Mouse (Mus musculus) bone marrow macrophage, adult 2 months (primary cell): ENCODE measurements at regions not wholly inside any gene's neighbourhood (a gene's known extent, or its start where the extent isn't known, plus 50 kb on each side); places are given as distances from the start of the nearest gene placed in this dataset.

ENCODE experiments used
- H3K27ac ChIP-seq: 2 replicates; pipeline ENCODE4 v1.5.1; 2012; ENCODE audit warnings: low read depth, low read length; ENCODE audit not compliant: insufficient read depth
- H3K4me1 ChIP-seq: 2 replicates; pipeline ENCODE4 v1.6.1; 2012; ENCODE audit warnings: low read length; ENCODE audit not compliant: control insufficient read depth, insufficient read depth
- H3K4me3 ChIP-seq: 2 replicates; pipeline ENCODE4 v1.5.1; 2012; ENCODE audit warnings: mild to moderate bottlenecking, low read length, moderate library complexity; ENCODE audit not compliant: insufficient read depth
- CTCF ChIP-seq: IDR thresholded peaks from 2 replicates; pipeline ENCODE4 v1.5.1; 2012; ENCODE audit warnings: low read depth, mild to moderate bottlenecking, low read length, moderate library complexity
- POLR2A ChIP-seq: IDR thresholded peaks from 2 replicates; pipeline ENCODE4 v1.6.1; 2012; ENCODE audit warnings: mild to moderate bottlenecking, low read depth, low read length, borderline replicate concordance

DNA sequence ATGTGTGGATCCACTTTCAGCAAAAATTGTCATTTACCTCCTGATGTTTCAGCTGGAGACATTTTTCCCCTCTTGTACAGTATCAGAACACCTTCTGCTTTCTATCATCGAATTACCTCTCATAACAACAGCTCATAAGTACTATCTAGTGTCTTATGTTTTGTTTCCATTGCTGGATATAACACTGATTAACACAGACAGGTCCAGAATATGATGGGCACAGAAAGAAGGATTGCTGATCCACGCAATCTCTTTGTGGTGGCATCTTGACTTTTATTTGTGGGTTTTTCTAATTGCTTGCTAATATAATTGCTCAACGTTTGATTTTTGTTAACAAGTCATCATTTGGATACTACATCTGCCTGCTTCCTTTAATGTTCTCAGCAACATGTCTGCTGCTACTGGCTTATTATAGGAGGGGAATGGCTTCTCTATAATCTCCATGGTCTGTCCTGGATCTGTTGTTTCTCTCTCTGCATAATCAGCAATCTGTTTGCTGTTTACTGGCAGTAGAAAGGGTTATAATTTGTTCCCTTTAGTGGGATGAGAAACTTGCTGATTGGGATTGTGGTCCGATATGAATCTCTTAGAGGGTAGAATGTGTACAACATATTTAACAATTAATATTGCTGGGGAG is 320.2 kb upstream of the 2610001J05Rik start:
- no peak for TF ChIP-seq CTCF
- TF ChIP-seq POLR2A: no peak
- Histone ChIP-seq H3K4me1 (no peaks in the 10 kb centered on the region), H3K4me3 (no peak overlapping the region), H3K27ac (no peak overlapping the region)

DNA sequence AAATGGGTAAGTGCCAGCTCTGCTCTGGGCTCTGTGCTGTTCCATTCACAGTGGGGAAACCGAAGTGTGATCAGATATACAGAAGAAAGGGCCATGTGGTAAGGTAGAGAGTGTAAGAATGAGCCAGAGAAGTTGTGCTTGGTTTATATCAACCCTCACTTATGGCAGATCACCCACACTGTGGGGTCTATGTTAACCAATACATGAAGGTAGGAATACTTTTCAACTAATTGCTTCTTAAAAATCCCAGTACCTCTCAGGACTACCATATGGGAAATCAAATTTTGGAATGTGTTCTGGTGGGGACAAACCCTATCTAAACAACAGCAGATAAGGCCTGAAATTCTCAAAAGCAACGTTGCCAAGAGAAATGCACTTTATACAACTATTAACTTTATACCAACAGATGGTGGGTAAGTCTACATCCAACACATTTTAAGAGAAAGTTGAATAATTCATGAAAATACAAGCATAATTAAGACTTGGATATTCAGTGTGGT is 314.7 kb upstream of the 2610001J05Rik start:
- H3K27ac ChIP-seq: no peak overlapping the region
- TF ChIP-seq POLR2A: no peak
- no peak for TF ChIP-seq CTCF

DNA sequence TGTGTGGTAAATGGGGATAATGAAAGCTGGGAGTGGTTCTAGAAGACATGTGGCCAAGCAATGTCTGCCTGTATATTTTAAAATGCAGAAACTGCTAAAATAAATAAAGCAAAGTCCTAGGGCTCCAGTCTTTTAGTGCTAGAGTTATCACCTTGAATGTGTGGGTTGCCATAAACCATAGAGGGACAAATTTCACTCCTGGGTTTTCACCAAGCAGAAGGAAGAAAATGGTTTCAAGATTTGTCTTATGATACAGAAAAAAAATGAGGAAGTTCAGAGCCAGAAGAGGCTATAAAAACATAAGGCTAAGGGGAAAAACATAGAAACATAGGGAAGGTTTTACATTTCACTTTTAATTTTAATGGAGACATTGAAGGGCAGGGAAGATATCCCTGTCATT is 276.1 kb upstream of the 2610001J05Rik start:
- TF ChIP-seq POLR2A (no peak), CTCF (no peak)
- Histone ChIP-seq H3K4me1 (peaks cover 8% of the 10 kb centered on the region), H3K27ac (peak overlapping the region; percentile 58), H3K4me3 (no peak overlapping the region)

More for the DNA sequence above, 314.7 kb upstream of the 2610001J05Rik start:
- Histone ChIP-seq H3K4me3 (no peak overlapping the region), H3K4me1 (no peaks in the 10 kb centered on the region)

DNA sequence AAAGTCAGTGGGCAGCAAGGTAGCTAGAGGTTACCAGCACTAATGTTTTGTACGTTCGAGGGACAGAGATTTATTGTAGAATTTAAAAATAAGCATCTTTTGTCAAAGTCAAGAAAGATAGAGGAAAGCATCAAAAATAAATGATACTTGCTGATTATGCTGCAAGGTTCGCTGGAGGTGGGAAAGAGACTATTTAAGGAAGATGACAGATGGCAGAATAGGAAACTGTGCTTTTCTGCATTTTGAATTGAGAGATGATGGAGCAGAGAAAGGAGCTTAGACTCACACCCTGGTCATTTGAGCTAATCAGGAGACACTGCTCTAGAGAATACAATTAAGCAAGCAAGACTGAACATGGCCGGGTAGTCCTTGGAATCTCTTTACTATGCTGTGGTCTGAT is 275.1 kb upstream of the 2610001J05Rik start:
- Histone ChIP-seq H3K27ac (no peak overlapping the region), H3K4me1 (peaks cover 8% of the 10 kb centered on the region), H3K4me3 (no peak overlapping the region)
- TF ChIP-seq CTCF: no peak

DNA sequence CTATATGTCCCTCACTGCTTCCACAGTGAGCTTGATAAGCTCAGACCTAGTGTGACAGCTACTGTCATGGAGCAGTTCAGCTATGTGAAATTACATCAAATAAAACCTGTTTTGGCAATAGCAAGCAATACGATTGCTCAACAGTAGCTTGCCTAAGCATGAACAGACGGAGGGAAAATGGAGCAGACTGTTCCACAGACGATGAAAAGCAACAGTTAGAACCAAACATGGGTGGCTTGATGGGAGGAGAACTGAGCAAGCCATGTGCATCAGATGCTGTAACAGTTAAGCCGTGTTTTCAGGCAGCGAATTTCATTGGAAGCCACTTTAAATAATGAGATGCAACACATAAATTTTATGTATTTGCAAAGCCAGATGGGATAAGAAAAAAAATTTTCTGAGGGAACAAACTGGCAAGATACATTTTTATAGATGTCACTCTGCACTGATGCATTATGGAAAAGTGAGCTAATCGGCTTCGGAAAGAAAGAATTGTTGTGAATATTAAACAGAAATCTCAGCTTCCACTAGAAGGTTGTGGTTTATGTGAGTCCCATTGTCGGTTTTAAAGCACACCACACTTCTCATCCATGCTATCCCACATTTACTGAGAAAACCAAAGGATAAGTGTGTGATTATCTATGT is 270.9 kb upstream of the 2610001J05Rik start:
- no peak for TF ChIP-seq POLR2A
- no peak for TF ChIP-seq CTCF
- Histone ChIP-seq H3K27ac (no peak overlapping the region), H3K4me3 (no peak overlapping the region), H3K4me1 (peaks cover 2% of the 10 kb centered on the region; the same call in 1 of the 2 replicates)

DNA sequence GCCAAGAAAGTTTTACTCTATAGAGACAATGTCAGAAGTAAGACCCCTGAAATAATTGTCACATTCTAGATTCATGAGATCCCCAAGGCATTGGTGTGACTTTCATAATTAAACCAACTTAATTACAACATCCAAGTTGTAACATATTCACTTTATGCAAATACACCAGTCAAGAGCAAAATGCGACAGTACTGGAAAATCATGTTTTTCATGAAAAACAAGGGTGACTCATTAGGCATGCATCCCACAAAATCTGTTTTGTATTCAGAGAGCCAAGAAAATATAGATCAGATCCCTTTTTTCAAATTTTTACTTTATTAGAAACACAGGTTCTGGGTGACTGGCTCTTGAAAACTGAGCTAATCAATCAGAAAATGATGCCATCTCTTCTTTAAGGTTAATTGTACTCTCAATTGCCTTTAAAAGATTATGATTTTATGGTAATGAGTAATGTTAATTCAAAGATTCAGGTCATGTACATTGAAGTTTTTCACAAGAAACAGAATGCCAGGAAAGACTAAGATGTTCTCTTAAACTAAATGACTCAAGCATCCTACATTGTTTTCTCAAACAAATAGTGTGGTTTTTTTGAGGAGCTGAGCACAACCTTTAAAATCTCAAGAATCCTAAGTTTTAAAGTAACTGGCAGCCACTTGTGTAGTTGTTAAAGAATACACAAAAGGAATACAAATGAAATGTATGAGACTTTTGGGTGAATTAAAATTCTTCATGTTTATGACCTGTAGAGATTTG is 259.2 kb upstream of the 2610001J05Rik start:
- Histone ChIP-seq H3K4me1 (no peaks in the 10 kb centered on the region), H3K4me3 (no peak overlapping the region), H3K27ac (no peak overlapping the region)
- TF ChIP-seq CTCF: no peak

DNA sequence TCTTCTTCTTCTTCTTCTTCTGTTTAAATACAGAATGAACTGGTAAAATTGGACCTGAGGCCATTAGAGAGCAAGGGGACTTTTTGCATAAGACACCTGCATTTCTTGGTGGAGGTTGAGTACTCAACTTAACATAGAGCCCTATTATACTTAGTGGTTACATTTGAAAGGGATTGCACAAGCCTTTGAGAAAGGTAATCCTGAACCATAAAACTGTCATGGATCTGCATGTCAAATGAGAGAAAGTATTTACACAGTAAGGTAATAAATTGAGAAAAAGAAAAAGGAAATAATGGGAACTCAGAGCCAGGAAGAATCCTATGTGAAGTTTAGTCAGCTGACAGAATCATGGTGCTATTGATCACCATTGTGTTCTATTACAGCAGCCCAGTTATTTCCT is 258.1 kb upstream of the 2610001J05Rik start:
- Histone ChIP-seq H3K4me3 (no peak overlapping the region), H3K27ac (no peak overlapping the region), H3K4me1 (no peaks in the 10 kb centered on the region)
- no peak for TF ChIP-seq CTCF
- no peak for TF ChIP-seq POLR2A

DNA sequence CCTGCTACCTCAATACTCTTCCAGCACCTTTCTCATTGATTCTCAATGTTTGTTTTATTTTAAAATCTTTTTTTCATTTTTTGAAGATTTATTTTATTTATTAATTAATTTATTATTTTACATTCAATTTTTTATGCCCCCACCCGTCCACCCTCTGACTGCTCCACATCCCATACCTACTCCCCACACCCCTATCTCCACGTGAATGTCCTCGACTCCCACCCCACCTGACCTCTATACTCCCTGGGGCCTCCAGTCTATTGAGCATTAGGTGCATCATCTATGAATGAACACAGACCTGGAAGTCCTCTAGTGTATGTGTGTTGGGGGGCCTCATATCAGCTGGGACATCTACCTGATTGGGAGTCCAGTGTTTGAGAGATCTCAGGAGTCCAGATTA is 251.0 kb upstream of the 2610001J05Rik start:
- no peak for TF ChIP-seq CTCF
- TF ChIP-seq POLR2A: no peak
- no peak overlapping the region for H3K27ac ChIP-seq
- H3K4me3 ChIP-seq: no peak overlapping the region
- H3K4me1 ChIP-seq: no peaks in the 10 kb centered on the region

DNA sequence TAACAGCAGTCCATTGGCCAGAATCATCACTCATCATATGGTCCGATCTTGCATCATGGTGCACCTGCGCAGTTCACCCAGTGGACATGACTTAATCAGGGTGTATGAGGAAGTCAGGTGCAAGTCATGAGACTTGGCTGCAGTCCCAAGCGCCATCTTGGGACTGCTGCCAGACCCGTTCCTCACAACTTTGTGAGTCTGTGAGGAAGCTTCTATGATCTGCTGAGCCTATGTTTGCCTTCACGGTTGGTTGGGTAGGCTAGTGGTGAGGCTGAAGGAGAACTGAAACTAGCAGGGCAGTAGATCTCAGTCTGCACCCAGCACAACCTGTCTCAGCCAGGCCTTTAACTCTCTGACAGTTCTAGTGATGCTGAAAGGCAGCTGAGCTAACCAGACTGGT is 250.2 kb upstream of the 2610001J05Rik start:
- TF ChIP-seq POLR2A (no peak), CTCF (no peak)
- H3K27ac ChIP-seq: no peak overlapping the region
- no peaks in the 10 kb centered on the region for H3K4me1 ChIP-seq
- no peak overlapping the region for H3K4me3 ChIP-seq

DNA sequence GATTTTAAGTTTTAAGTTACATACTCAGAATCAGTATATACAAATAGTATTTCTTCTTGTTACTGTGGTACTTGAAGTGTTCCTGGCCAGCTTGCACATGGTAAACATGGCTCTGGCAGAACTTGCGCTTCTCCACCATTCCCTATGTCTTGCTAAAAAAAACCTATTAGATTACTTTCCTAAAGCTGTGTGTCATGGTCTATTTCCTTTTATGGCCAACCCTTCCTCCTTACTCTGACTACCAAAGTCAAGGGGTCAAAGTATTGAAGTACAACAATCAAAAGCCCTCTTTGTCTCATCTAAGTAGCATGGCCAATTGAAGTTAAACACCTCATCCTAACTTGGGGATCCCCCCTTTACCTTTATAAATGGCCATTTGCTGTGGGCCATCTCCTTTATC is 223.6 kb upstream of the 2610001J05Rik start:
- H3K4me3 ChIP-seq: no peak overlapping the region
- H3K27ac ChIP-seq: no peak overlapping the region
- no peak for TF ChIP-seq POLR2A
- TF ChIP-seq CTCF: no peak
- peaks cover 8% of the 10 kb centered on the region for H3K4me1 ChIP-seq
